In genomic region chr13:51280388-51280753, GRCm38 (mm10) we compare ENCODE assay signal across 11 mouse cellular contexts.
DNase-seq lines count a peak whose midpoint lies in the region; ATAC-seq lines count a peak whose summit lies in the region.
"Had no signal": no experiment of that assay in that cellular context is flagged by ENCODE, and none has a peak within 500 bp of the region (broad histone marks: within the 10 kb centered on the region; RNA-seq: fewer than 3 reads in every experiment).

No protein-coding gene starts in this region.

- H3K27me3 ChIP-seq in heart, embryonic 12.5 days (replicated peaks) = no peaks in the 10 kb centered on the region
- no peaks in the 10 kb centered on the region for H3K27me3 ChIP-seq in midbrain, embryonic 11.5 days (ENCODE audit: control insufficient read depth, insufficient read depth, low read length)
- no peaks in the 10 kb centered on the region for H3K27me3 ChIP-seq in midbrain, embryonic 15.5 days (replicated peaks)
- no peaks in the 10 kb centered on the region for H3K27me3 ChIP-seq in hindbrain, embryonic 16.5 days (replicated peaks; ENCODE audit: control insufficient read depth, insufficient read depth, low read length)

- WGBS in heart, embryonic 12.5 days = 59% methylated on average over 8 of the region's 8 CpGs
- WGBS in midbrain, embryonic 11.5 days = 67% methylated on average over 8 of the region's 8 CpGs
- 61% methylated on average over 8 of the region's 8 CpGs for WGBS in midbrain, embryonic 15.5 days
- 50% methylated on average over 8 of the region's 8 CpGs for WGBS in hindbrain, embryonic 16.5 days

- peak overlapping the region; percentile 61 for H3K27ac ChIP-seq in heart, embryonic 12.5 days (ENCODE audit: poor library complexity, severe bottlenecking)
- no peak overlapping the region for H3K27ac ChIP-seq in midbrain, embryonic 11.5 days (ENCODE audit: low read depth, low read length)
- no peak overlapping the region for H3K27ac ChIP-seq in midbrain, embryonic 15.5 days
- H3K27ac ChIP-seq in hindbrain, embryonic 16.5 days (ENCODE audit: low read depth, low read length) = no peak overlapping the region

- H3K4me2 ChIP-seq in heart, embryonic 12.5 days = peak overlapping the region; percentile 15; the same call in 1 of the 2 replicates
- H3K4me2 ChIP-seq in midbrain, embryonic 11.5 days = no peak overlapping the region
- H3K4me2 ChIP-seq in midbrain, embryonic 15.5 days = no peak overlapping the region
- no peak overlapping the region for H3K4me2 ChIP-seq in hindbrain, embryonic 16.5 days (ENCODE audit: low read length)

- no peak for DNase-seq in heart, adult 9 months (ENCODE audit: low spot score in 2 of 2)
- DNase-seq in midbrain, embryonic 11.5 days (ENCODE audit: low spot score, missing footprints) = peak; percentile 79
- peak; percentile 73 for DNase-seq in retina, postnatal 1 day
- DNase-seq in urinary bladder, postnatal 10 days (ENCODE audit: low spot score) = no peak
- no peak for DNase-seq in gastrocnemius, postnatal 4 days (ENCODE audit: low spot score in 2 of 2)
- DNase-seq: right cerebral cortex, postnatal 25 days; thymus, adult 2 months had no signal

- peak; percentile 23; the same call in 1 of the 2 replicates for ATAC-seq in heart, embryonic 12.5 days (ENCODE audit: insufficient number of reproducible peaks, low FRiP score)
- no peak for ATAC-seq in midbrain, embryonic 11.5 days (ENCODE audit: low FRiP score)
- ATAC-seq in midbrain, embryonic 15.5 days (replicated peaks) = no peak
- ATAC-seq in hindbrain, embryonic 16.5 days = peak; percentile 24

- peaks cover 18% of the 10 kb centered on the region for H3K4me1 ChIP-seq in heart, embryonic 12.5 days (replicated peaks)
- 0 out of 2 replicates have a peak, but pooled peaks cover 3% of the 10 kb centered on the region for H3K4me1 ChIP-seq in midbrain, embryonic 11.5 days (ENCODE audit: control insufficient read depth, insufficient read depth, low read length)
- H3K4me1 ChIP-seq in midbrain, embryonic 15.5 days = peaks cover 2% of the 10 kb centered on the region; the same call in 1 of the 2 replicates
- peaks cover 3% of the 10 kb centered on the region; the same call in 1 of the 2 replicates for H3K4me1 ChIP-seq in hindbrain, embryonic 16.5 days (ENCODE audit: control insufficient read depth, insufficient read depth, low read depth, low read length)

- no peak overlapping the region for H3K4me3 ChIP-seq in heart, embryonic 12.5 days
- H3K4me3 ChIP-seq in midbrain, embryonic 11.5 days (ENCODE audit: low read depth, low read length) = no peak overlapping the region
- H3K4me3 ChIP-seq in midbrain, embryonic 15.5 days = no peak overlapping the region
- no peak overlapping the region for H3K4me3 ChIP-seq in hindbrain, embryonic 16.5 days (ENCODE audit: low read length)
- H3K4me3 ChIP-seq: myocyte had no signal

- no peak overlapping the region for H3K9ac ChIP-seq in heart, embryonic 12.5 days
- no peak overlapping the region for H3K9ac ChIP-seq in midbrain, embryonic 11.5 days (ENCODE audit: low read length)
- H3K9ac ChIP-seq in midbrain, embryonic 15.5 days = no peak overlapping the region
- H3K9ac ChIP-seq in hindbrain, embryonic 16.5 days (ENCODE audit: low read depth, low read length) = no peak overlapping the region

- H3K36me3 ChIP-seq in heart, embryonic 12.5 days = no peaks in the 10 kb centered on the region
- no peaks in the 10 kb centered on the region for H3K36me3 ChIP-seq in midbrain, embryonic 11.5 days (ENCODE audit: control insufficient read depth, insufficient read depth, low read length)
- no peaks in the 10 kb centered on the region for H3K36me3 ChIP-seq in midbrain, embryonic 15.5 days (replicated peaks)
- no peaks in the 10 kb centered on the region for H3K36me3 ChIP-seq in hindbrain, embryonic 16.5 days (ENCODE audit: control insufficient read depth, insufficient read depth, low read length)

- no peaks in the 10 kb centered on the region for H3K9me3 ChIP-seq in heart, embryonic 12.5 days (replicated peaks)
- no peaks in the 10 kb centered on the region; the same call in 1 of the 2 replicates for H3K9me3 ChIP-seq in midbrain, embryonic 11.5 days (ENCODE audit: control insufficient read depth, low read length)
- no peaks in the 10 kb centered on the region for H3K9me3 ChIP-seq in midbrain, embryonic 15.5 days
- H3K9me3 ChIP-seq in hindbrain, embryonic 16.5 days (ENCODE audit: control insufficient read depth, low read length) = no peaks in the 10 kb centered on the region

Comparison
In these comparisons a context has a peak if more than half of its experiments do, and no peak if none do; other contexts are left out.
1. ATAC-seq: peak in heart, embryonic 12.5 days (single experiment) and hindbrain, embryonic 16.5 days (single experiment); none in midbrain, embryonic 11.5 days (single experiment) and midbrain, embryonic 15.5 days (single experiment).
2. DNase-seq: peak in midbrain, embryonic 11.5 days (single experiment) and retina, postnatal 1 day (single experiment); none in heart, adult 9 months (0 of 2), urinary bladder, postnatal 10 days (single experiment) and gastrocnemius, postnatal 4 days (0 of 2).